Mouse (Mus musculus): ENCODE data around the gene Kcnk6. TPM values are rescaled to one million over a fixed set of nuclear protein-coding genes. Genes with fewer than 3 reads are reported as not detected.
"Not testable (repeated sequence)": the region's sequence is repeated elsewhere in the genome, so short reads cannot be mapped to it uniquely, and the experiment has no call there.

Kcnk6 gene
- total RNA-seq, 2 experiments from 2014 or later, result 4.7 to 5.9 TPM

GRCm38 (mm10) chr7:29211415-29212198, 20.7 kb downstream of the Kcnk6 start:
- DNase-seq (ENCODE audit: low spot score in 2 of 2), result peak; percentile 60 to 85

DNA sequence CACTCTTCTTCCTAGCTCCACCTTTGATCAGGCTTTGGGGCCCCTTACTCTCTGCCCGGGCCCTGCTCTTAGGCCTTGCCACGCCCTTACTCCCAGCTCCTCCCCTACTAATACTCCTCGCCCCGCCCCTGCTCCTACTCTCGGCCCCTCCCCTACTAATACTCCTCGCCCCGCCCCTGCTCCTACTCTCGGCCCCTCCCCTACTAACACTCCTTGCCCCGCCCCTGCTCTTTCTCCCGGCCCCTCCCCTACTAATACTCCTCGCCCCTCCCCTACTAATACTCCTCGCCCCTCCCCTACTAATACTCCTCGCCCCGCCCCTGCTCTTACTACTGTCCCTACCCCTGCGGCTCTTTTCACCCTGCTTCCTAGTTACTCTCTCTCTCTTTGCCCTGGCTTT, 21.3 kb downstream of the Kcnk6 start:
- peak in 1 of 2 experiments; percentile 40 for DNase-seq (ENCODE audit: low spot score in 2 of 2)

DNA sequence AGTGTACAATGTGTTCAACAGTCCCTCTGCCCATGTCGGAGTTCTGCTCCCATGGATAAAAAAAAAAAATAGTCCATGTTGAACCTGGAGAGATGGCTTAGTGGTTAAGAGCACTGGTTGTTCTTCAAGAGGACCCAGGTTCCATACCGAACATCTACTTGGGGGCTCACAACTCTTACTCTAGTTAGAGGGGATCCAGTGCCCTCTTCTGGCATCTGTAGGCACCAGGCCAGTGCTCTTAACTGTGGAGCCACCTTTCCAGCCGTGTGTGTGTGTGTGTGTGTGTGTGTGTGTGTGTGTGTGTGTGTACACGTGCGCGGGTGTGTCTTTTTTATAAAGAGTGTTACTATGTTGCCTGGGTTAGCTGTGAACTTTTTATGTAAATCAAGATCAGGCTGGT, 29.7 kb downstream of the Kcnk6 start:
- DNase-seq (ENCODE audit: low spot score in 2 of 2), result no peak

GRCm38 (mm10) chr7:29194230-29194629, 38.1 kb downstream of the Kcnk6 start:
- not testable (repeated sequence) for DNase-seq (ENCODE audit: low spot score in 2 of 2)

DNA sequence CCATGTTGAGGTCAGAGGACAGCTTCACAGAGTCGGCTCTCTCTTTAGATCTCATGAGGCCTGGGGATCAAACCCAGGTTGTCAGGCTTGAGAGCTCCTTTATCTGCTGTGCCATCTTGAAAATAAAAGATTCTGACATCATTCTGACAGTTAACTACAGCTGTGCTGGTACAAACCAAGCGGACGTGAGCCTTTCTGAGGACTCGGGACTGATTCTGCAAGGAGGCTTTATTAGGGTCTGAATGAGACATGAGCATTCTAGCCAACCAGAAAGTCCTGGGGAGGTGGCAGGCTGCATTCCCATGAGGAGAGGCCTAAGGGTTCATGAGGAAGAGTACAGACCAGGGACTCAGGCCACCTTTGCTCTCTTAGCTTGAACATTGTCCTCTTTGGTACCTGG, 51.0 kb downstream of the Kcnk6 start:
- DNase-seq (ENCODE audit: low spot score in 2 of 2), result not testable (repeated sequence)

DNA sequence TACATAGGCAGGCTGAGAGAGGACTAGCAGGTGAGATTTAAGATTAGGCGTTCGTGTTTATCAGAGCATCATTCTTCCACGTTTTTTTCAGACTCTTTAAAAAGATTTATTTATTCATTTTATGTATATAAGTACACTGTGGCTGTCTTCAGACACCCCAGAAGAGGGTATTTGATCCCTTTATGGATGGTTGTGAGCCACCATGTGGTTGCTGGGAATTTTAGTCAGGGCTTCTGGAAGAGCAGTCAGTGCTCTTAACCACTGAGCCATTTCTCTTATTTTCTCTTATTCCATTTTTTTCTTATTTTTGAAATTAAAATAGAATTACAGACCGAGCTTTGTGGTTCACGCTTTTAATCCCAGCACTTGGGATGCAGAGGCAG, 51.5 kb downstream of the Kcnk6 start:
- DNase-seq (ENCODE audit: low spot score in 2 of 2), result no peak

GRCm38 (mm10) chr7:29180077-29180853, 52.0 kb downstream of the Kcnk6 start, which contains the start of gene Psmd8:
Gene Psmd8 (minus strand): TSS chr7:29180701.
- DNase-seq (ENCODE audit: low spot score in 2 of 2), result peak; percentile 94

DNA sequence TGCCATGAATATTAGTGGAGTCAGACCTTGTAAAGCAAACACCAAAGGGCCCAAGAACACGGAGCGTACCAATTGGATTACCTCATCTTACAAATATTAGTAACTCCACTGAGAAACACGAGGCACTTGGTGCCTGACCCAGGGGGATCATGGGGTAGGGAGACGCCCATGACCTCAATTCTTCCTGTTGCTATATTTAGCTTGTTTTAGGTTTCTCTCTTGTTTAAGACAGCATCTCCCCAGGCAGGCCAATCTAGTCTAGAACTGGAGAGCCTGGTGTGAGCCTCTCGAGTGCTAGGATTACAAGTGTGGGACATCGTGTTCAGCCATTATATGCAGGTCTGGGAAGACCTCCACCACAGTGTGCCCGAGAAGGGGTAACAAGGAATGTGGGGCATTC, 53.0 kb downstream of the Kcnk6 start:
- no peak for DNase-seq (ENCODE audit: low spot score in 2 of 2)

DNA sequence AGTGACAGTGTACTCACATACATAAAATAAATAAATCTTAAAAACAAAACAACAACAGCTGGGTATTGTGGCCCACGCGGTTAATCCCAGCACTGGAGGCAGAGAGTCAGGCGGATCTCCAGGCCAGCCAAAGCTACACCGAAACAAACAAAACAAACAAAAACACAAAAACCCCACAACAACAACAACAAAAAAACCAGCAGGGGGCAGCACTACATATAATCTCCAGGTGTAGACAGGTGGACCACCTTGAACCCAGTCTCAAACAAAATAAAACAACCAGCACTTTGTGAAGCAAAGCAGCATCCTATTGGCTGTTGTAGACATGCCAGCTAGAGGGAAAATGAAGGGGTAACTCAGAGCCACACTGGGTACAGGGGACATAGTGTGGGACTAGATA, 54.2 kb downstream of the Kcnk6 start:
- DNase-seq (ENCODE audit: low spot score in 2 of 2), result no peak

- DNase-seq (ENCODE audit: low spot score in 2 of 2), result no peak
Measured at GRCm38 (mm10) chr7:29172390-29173016, 59.8 kb downstream of the Kcnk6 start.

Other genes starting within 250 kb of the Kcnk6 start
- 100 to 1,000 TPM; 420 to 483 TPM for gene Ryr1, start 107.3 kb downstream of the Kcnk6 start, total RNA-seq (2021)
- 1 to 10 TPM; 2.3 to 3.0 TPM for gene Rasgrp4, start 97.7 kb downstream of the Kcnk6 start, total RNA-seq (2021)
- 10 to 100 TPM; 12.8 to 13.2 TPM for gene Fam98c, start 76.3 kb downstream of the Kcnk6 start, total RNA-seq (2021)
- under 1 TPM; 0.36 to 0.81 TPM for gene Ggn, start 62.3 kb downstream of the Kcnk6 start, total RNA-seq (2021)
- gene Spred3, start 62.1 kb downstream of the Kcnk6 start, total RNA-seq (2021), result 1 to 10 TPM; 2.9 to 3.3 TPM
- gene Psmd8, start 51.8 kb downstream of the Kcnk6 start, total RNA-seq (2021), result 100 to 1,000 TPM; 174 to 187 TPM
- 1 to 10 TPM in 1 of 2 experiments, under 1 TPM in 1; 0.41 to 1.6 TPM for gene Catsperg1, start 18.5 kb downstream of the Kcnk6 start, total RNA-seq (2021)
- 10 to 100 TPM; 57.3 to 58.5 TPM for gene Yif1b, start 5.8 kb upstream of the Kcnk6 start, total RNA-seq (2021)
- gene 2200002D01Rik, start 16.0 kb upstream of the Kcnk6 start, total RNA-seq (2021), result 1 to 10 TPM in 1 of 2 experiments, under 1 TPM in 1; 0.81 to 1.9 TPM
- 1 to 10 TPM; 7.3 to 9.6 TPM for gene Spint2, start 49.4 kb upstream of the Kcnk6 start, total RNA-seq (2021)
- 10 to 100 TPM; 16.0 to 16.9 TPM for gene Ppp1r14a, start 56.8 kb upstream of the Kcnk6 start, total RNA-seq (2021)
- gene Dpf1, start 71.4 kb upstream of the Kcnk6 start, total RNA-seq (2021), result 1 to 10 TPM; 4.3 TPM

Measured in gastrocnemius, postnatal 4 days (tissue).